Mouse (Mus musculus) C2C12 (cell line): ENCODE data around the gene Cep170b. TPM values are rescaled to one million over a fixed set of nuclear protein-coding genes. Genes with fewer than 3 reads are reported as not detected.

ENCODE experiments used
- H3K27me3 ChIP-seq: one replicate; pipeline ENCODE4 v1.6.1; 2011; ENCODE audit not compliant: control insufficient read depth, insufficient read depth, insufficient read length
- H3K36me3 ChIP-seq: one replicate; pipeline ENCODE4 v1.6.1; 2011; ENCODE audit not compliant: control insufficient read depth, insufficient read depth
- H3K4me3 ChIP-seq: one replicate; pipeline ENCODE4 v1.5.1; 2011; ENCODE audit warnings: mild to moderate bottlenecking, control low read depth; ENCODE audit not compliant: poor library complexity, insufficient read depth, severe bottlenecking
- H3K79me2 ChIP-seq: one replicate; pipeline ENCODE4 v1.6.1; 2011; ENCODE audit not compliant: control insufficient read depth, insufficient read depth
- H3K79me3 ChIP-seq: one replicate; pipeline ENCODE4 v1.6.1; 2011; ENCODE audit warnings: low read depth, control low read depth
- H3ac ChIP-seq: one replicate; pipeline ENCODE3; 2011; ENCODE audit warnings: low read depth; ENCODE audit not compliant: control insufficient read depth, insufficient read length
- CEBPB ChIP-seq: IDR thresholded peaks from one replicate; pipeline ENCODE4 v1.6.1; 2011; ENCODE audit warnings: low read depth, mild to moderate bottlenecking, control low read depth, moderate library complexity
- CTCF ChIP-seq: IDR thresholded peaks from one replicate; pipeline ENCODE4 v1.5.1; 2011; ENCODE audit not compliant: control insufficient read depth, insufficient read depth, insufficient read length
- FOSL1 ChIP-seq: IDR thresholded peaks from one replicate; pipeline ENCODE4 v1.8.0; 2011; ENCODE audit warnings: mild to moderate bottlenecking, low read length; ENCODE audit not compliant: poor library complexity, insufficient read depth, severe bottlenecking
- MAX ChIP-seq: IDR thresholded peaks from one replicate; pipeline ENCODE4 v1.6.1; 2011; ENCODE audit warnings: mild to moderate bottlenecking, control low read depth
- MYOD1 ChIP-seq: IDR thresholded peaks from one replicate; pipeline ENCODE4 v1.6.1; 2011; ENCODE audit warnings: low read depth; ENCODE audit not compliant: control insufficient read depth, insufficient read length
- MYOG ChIP-seq: IDR thresholded peaks from one replicate; pipeline ENCODE4 v1.6.1; 2011; ENCODE audit not compliant: control insufficient read depth, insufficient read length; ENCODE audit errors: extremely low read depth
- USF1 ChIP-seq: IDR thresholded peaks from one replicate; pipeline ENCODE4 v1.6.1; 2011; ENCODE audit warnings: low read depth, mild to moderate bottlenecking, control low read depth, moderate library complexity
- polyA plus RNA-seq: library from polyadenylated mRNA; unstranded; fragments of >200 nt; fragmentation: generic; extraction: Trizol; gene quantifications from one replicate; pipeline ENCODE4 v1.2.1, GENCODE M21; 2012; ENCODE audit warnings: missing spikeins

Cep170b gene
- polyA plus RNA-seq, 1 experiment = 33.3 TPM

- no peaks in the 10 kb centered on the region for H3K27me3 ChIP-seq
- H3K36me3 ChIP-seq = no peaks in the 10 kb centered on the region
- no peaks in the 10 kb centered on the region for H3K79me2 ChIP-seq
- no peaks in the 10 kb centered on the region for H3K79me3 ChIP-seq
- H3K4me3 ChIP-seq = peak overlapping the region; percentile 37
- peak overlapping the region; percentile 87 for H3ac ChIP-seq
- TF ChIP-seq USF1 (no peak), FOSL1 (no peak), MYOD1 (no peak), CEBPB (no peak), CTCF (no peak), MAX (no peak), MYOG (no peak)
These were observed 40.9 kb upstream of the Cep170b start for GRCm38 (mm10) chr12:112679027-112679996.

- no peaks in the 10 kb centered on the region for H3K36me3 ChIP-seq
- H3K4me3 ChIP-seq = no peak overlapping the region
- no peaks in the 10 kb centered on the region for H3K27me3 ChIP-seq
- H3K79me2 ChIP-seq = no peaks in the 10 kb centered on the region
- TF ChIP-seq MYOD1 = no peak
- no peak for TF ChIP-seq MAX
- no peak for TF ChIP-seq CTCF
- no peak for TF ChIP-seq CEBPB
- no peak for TF ChIP-seq MYOG
- no peak for TF ChIP-seq USF1
- TF ChIP-seq FOSL1 = no peak
- H3K79me3 ChIP-seq = no peaks in the 10 kb centered on the region
- H3ac ChIP-seq = no peak overlapping the region
These were observed 36.9 kb upstream of the Cep170b start for GRCm38 (mm10) chr12:112683351-112683750.

GRCm38 (mm10) chr12:112688458-112688857 is 31.8 kb upstream of the Cep170b start:
- Histone ChIP-seq H3K36me3 (no peaks in the 10 kb centered on the region), H3K27me3 (no peaks in the 10 kb centered on the region), H3K79me2 (peaks cover 7% of the 10 kb centered on the region), H3K4me3 (no peak overlapping the region), H3ac (no peak overlapping the region), H3K79me3 (no peaks in the 10 kb centered on the region)
- TF ChIP-seq FOSL1 = no peak
- TF ChIP-seq MYOG = no peak
- no peak for TF ChIP-seq CTCF
- no peak for TF ChIP-seq MAX
- no peak for TF ChIP-seq USF1
- no peak for TF ChIP-seq MYOD1
- TF ChIP-seq CEBPB = no peak

- Histone ChIP-seq H3K36me3 (no peaks in the 10 kb centered on the region), H3K27me3 (no peaks in the 10 kb centered on the region), H3K79me3 (no peaks in the 10 kb centered on the region), H3K4me3 (peak overlapping the region; percentile 49), H3ac (peak overlapping the region; percentile 93), H3K79me2 (peaks cover 7% of the 10 kb centered on the region)
- no peak for TF ChIP-seq MYOG
- peak; percentile 71 for TF ChIP-seq USF1
- TF ChIP-seq CEBPB = no peak
- no peak for TF ChIP-seq FOSL1
- peak; percentile 93 for TF ChIP-seq MAX
- TF ChIP-seq CTCF = no peak
- no peak for TF ChIP-seq MYOD1
These were observed 26.8 kb upstream of the Cep170b start for GRCm38 (mm10) chr12:112693185-112694126.

GRCm38 (mm10) chr12:112694127-112694475 is 26.2 kb upstream of the Cep170b start:
- TF ChIP-seq MAX = no peak
- TF ChIP-seq USF1 = no peak
- no peak for TF ChIP-seq FOSL1
- TF ChIP-seq MYOD1 = no peak
- TF ChIP-seq CEBPB = no peak
- TF ChIP-seq CTCF = no peak
- TF ChIP-seq MYOG = no peak
- H3K36me3 ChIP-seq = no peaks in the 10 kb centered on the region
- peaks cover 7% of the 10 kb centered on the region for H3K79me2 ChIP-seq

More at GRCm38 (mm10) chr12:112694127-112694475, 26.2 kb upstream of the Cep170b start:
- Histone ChIP-seq H3K4me3 (no peak overlapping the region), H3ac (peak overlapping the region; percentile 6), H3K79me3 (no peaks in the 10 kb centered on the region), H3K27me3 (no peaks in the 10 kb centered on the region)
